Mouse (Mus musculus): ENCODE data around the gene Tnk2. TPM values are rescaled to one million over a fixed set of nuclear protein-coding genes. Genes with fewer than 3 reads are reported as not detected.

Tnk2 gene
- polyA plus RNA-seq, 1 experiment from 2014 or later, result 24.2 TPM

- H3K9me3 ChIP-seq, result no peaks in the 10 kb centered on the region
- no peak overlapping the region for H3K9ac ChIP-seq
- no peak for ATAC-seq (replicated peaks)
- peaks cover 36% of the 10 kb centered on the region for H3K36me3 ChIP-seq (replicated peaks)
- no peak overlapping the region for H3K4me3 ChIP-seq
- H3K27ac ChIP-seq, result no peak overlapping the region
- H3K4me2 ChIP-seq, result no peak overlapping the region
- H3K4me1 ChIP-seq, result no peaks in the 10 kb centered on the region; the same call in 1 of the 2 replicates
- no peaks in the 10 kb centered on the region for H3K27me3 ChIP-seq (replicated peaks)
- WGBS, result 85% methylated on average over 13 of the region's 13 CpGs
These were observed 29.3 kb downstream of the Tnk2 start for GRCm38 (mm10) chr16:32672861-32673560.

GRCm38 (mm10) chr16:32674121-32674740 lies 30.6 kb downstream of the Tnk2 start:
- Histone ChIP-seq H3K27ac (no peak overlapping the region), H3K4me1 (no peaks in the 10 kb centered on the region; the same call in 1 of the 2 replicates), H3K4me3 (no peak overlapping the region), H3K27me3 (replicated peaks) (no peaks in the 10 kb centered on the region), H3K9me3 (no peaks in the 10 kb centered on the region), H3K9ac (no peak overlapping the region), H3K4me2 (no peak overlapping the region), H3K36me3 (replicated peaks) (peaks cover 40% of the 10 kb centered on the region)
- no peak for ATAC-seq (replicated peaks)
- 92% methylated on average over 17 of the region's 17 CpGs for WGBS

- no peaks in the 10 kb centered on the region for H3K27me3 ChIP-seq (replicated peaks)
- H3K9ac ChIP-seq, result no peak overlapping the region
- no peak for ATAC-seq (replicated peaks)
- no peaks in the 10 kb centered on the region; the same call in 1 of the 2 replicates for H3K4me1 ChIP-seq
- no peaks in the 10 kb centered on the region for H3K9me3 ChIP-seq
- no peak overlapping the region for H3K4me3 ChIP-seq
- H3K36me3 ChIP-seq (replicated peaks), result peaks cover 25% of the 10 kb centered on the region
- no peak overlapping the region for H3K27ac ChIP-seq
- WGBS, result 73% methylated on average over 10 of the region's 10 CpGs
- H3K4me2 ChIP-seq, result no peak overlapping the region
These were observed 33.5 kb downstream of the Tnk2 start for GRCm38 (mm10) chr16:32677040-32677700.

GRCm38 (mm10) chr16:32677903-32678302 lies 34.2 kb downstream of the Tnk2 start:
- no peaks in the 10 kb centered on the region for H3K27me3 ChIP-seq (replicated peaks)
- H3K36me3 ChIP-seq (replicated peaks), result peaks cover 27% of the 10 kb centered on the region
- H3K9ac ChIP-seq, result no peak overlapping the region
- no peak overlapping the region for H3K27ac ChIP-seq
- H3K9me3 ChIP-seq, result no peaks in the 10 kb centered on the region
- H3K4me2 ChIP-seq, result no peak overlapping the region
- H3K4me1 ChIP-seq, result no peaks in the 10 kb centered on the region
- no peak for ATAC-seq (replicated peaks)
- no peak overlapping the region for H3K4me3 ChIP-seq
- 76% methylated on average over 14 of the region's 14 CpGs for WGBS

- H3K4me2 ChIP-seq, result no peak overlapping the region
- no peaks in the 10 kb centered on the region for H3K4me1 ChIP-seq
- H3K9ac ChIP-seq, result no peak overlapping the region
- H3K4me3 ChIP-seq, result no peak overlapping the region
- no peaks in the 10 kb centered on the region for H3K9me3 ChIP-seq
- H3K36me3 ChIP-seq (replicated peaks), result peaks cover 28% of the 10 kb centered on the region
- H3K27me3 ChIP-seq (replicated peaks), result no peaks in the 10 kb centered on the region
- WGBS, result 88% methylated on average over 14 of the region's 14 CpGs
- no peak overlapping the region for H3K27ac ChIP-seq
- no peak for ATAC-seq (replicated peaks)
These were observed 35.1 kb downstream of the Tnk2 start for GRCm38 (mm10) chr16:32678812-32679211.

GRCm38 (mm10) chr16:32679976-32680375 lies 36.3 kb downstream of the Tnk2 start:
- no peak overlapping the region for H3K4me2 ChIP-seq
- ATAC-seq (replicated peaks), result no peak
- no peak overlapping the region for H3K27ac ChIP-seq
- no peaks in the 10 kb centered on the region for H3K27me3 ChIP-seq (replicated peaks)
- WGBS, result 95% methylated on average over 16 of the region's 16 CpGs
- H3K4me1 ChIP-seq, result no peaks in the 10 kb centered on the region
- peaks cover 22% of the 10 kb centered on the region for H3K36me3 ChIP-seq (replicated peaks)
- no peak overlapping the region for H3K4me3 ChIP-seq
- no peaks in the 10 kb centered on the region for H3K9me3 ChIP-seq
- no peak overlapping the region for H3K9ac ChIP-seq

GRCm38 (mm10) chr16:32680806-32681205 lies 37.1 kb downstream of the Tnk2 start:
- no peak overlapping the region for H3K9ac ChIP-seq
- no peaks in the 10 kb centered on the region for H3K4me1 ChIP-seq
- H3K36me3 ChIP-seq (replicated peaks), result peaks cover 18% of the 10 kb centered on the region
- no peak for ATAC-seq (replicated peaks)
- 96% methylated on average over 6 of the region's 6 CpGs for WGBS
- no peak overlapping the region for H3K27ac ChIP-seq
- no peaks in the 10 kb centered on the region for H3K9me3 ChIP-seq
- H3K27me3 ChIP-seq (replicated peaks), result no peaks in the 10 kb centered on the region
- H3K4me2 ChIP-seq, result no peak overlapping the region
- H3K4me3 ChIP-seq, result no peak overlapping the region

- 34% methylated on average over 5 of the region's 5 CpGs for WGBS
- H3K36me3 ChIP-seq (replicated peaks), result peaks cover 10% of the 10 kb centered on the region; the same call in 1 of the 2 replicates
- ATAC-seq (replicated peaks), result no peak
These were observed 38.5 kb downstream of the Tnk2 start for GRCm38 (mm10) chr16:32682194-32682593.

GRCm38 (mm10) chr16:32682841-32683240 lies 39.2 kb downstream of the Tnk2 start:
- Histone ChIP-seq H3K27ac (no peak overlapping the region), H3K4me2 (no peak overlapping the region), H3K4me1 (no peaks in the 10 kb centered on the region), H3K9ac (no peak overlapping the region), H3K4me3 (no peak overlapping the region), H3K36me3 (replicated peaks) (peaks cover 9% of the 10 kb centered on the region; the same call in 1 of the 2 replicates), H3K9me3 (no peaks in the 10 kb centered on the region), H3K27me3 (replicated peaks) (no peaks in the 10 kb centered on the region)
- ATAC-seq (replicated peaks), result no peak
- 81% methylated on average over 4 of the region's 4 CpGs for WGBS

More at GRCm38 (mm10) chr16:32682194-32682593, 38.5 kb downstream of the Tnk2 start:
- no peak overlapping the region for H3K27ac ChIP-seq
- no peaks in the 10 kb centered on the region for H3K9me3 ChIP-seq
- H3K4me1 ChIP-seq, result no peaks in the 10 kb centered on the region
- H3K4me3 ChIP-seq, result no peak overlapping the region
- no peak overlapping the region for H3K9ac ChIP-seq
- H3K4me2 ChIP-seq, result no peak overlapping the region
- H3K27me3 ChIP-seq (replicated peaks), result no peaks in the 10 kb centered on the region

GRCm38 (mm10) chr16:32683343-32683742 lies 39.7 kb downstream of the Tnk2 start:
- WGBS, result 59% methylated on average over 5 of the region's 5 CpGs
- Histone ChIP-seq H3K36me3 (replicated peaks) (peaks cover 9% of the 10 kb centered on the region; the same call in 1 of the 2 replicates), H3K27me3 (replicated peaks) (no peaks in the 10 kb centered on the region), H3K9ac (no peak overlapping the region), H3K27ac (no peak overlapping the region), H3K4me3 (no peak overlapping the region), H3K4me2 (no peak overlapping the region), H3K9me3 (no peaks in the 10 kb centered on the region), H3K4me1 (no peaks in the 10 kb centered on the region)
- ATAC-seq (replicated peaks), result 0 out of 2 replicates have a peak, but pooled peaks have one; percentile 31

- Histone ChIP-seq H3K27ac (no peak overlapping the region), H3K4me1 (no peaks in the 10 kb centered on the region), H3K9ac (no peak overlapping the region), H3K27me3 (replicated peaks) (no peaks in the 10 kb centered on the region), H3K9me3 (no peaks in the 10 kb centered on the region), H3K4me3 (no peak overlapping the region), H3K36me3 (replicated peaks) (peaks cover 5% of the 10 kb centered on the region; the same call in 1 of the 2 replicates), H3K4me2 (no peak overlapping the region)
- no peak for ATAC-seq (replicated peaks)
- 86% methylated on average over 10 of the region's 10 CpGs for WGBS
These were observed 41.7 kb downstream of the Tnk2 start for GRCm38 (mm10) chr16:32685405-32685804.

GRCm38 (mm10) chr16:32685998-32686397 lies 42.3 kb downstream of the Tnk2 start:
- H3K36me3 ChIP-seq (replicated peaks), result peaks cover 5% of the 10 kb centered on the region; the same call in 1 of the 2 replicates
- 74% methylated on average over 5 of the region's 5 CpGs for WGBS
- no peaks in the 10 kb centered on the region for H3K4me1 ChIP-seq
- H3K4me3 ChIP-seq, result no peak overlapping the region
- H3K9me3 ChIP-seq, result no peaks in the 10 kb centered on the region
- no peak overlapping the region for H3K27ac ChIP-seq
- H3K9ac ChIP-seq, result no peak overlapping the region
- no peaks in the 10 kb centered on the region for H3K27me3 ChIP-seq (replicated peaks)
- H3K4me2 ChIP-seq, result no peak overlapping the region
- ATAC-seq (replicated peaks), result no peak

All from midbrain, embryonic 15.5 days (tissue).